Mouse (Mus musculus) myocyte (in vitro differentiated cells): Measurements from ENCODE around the gene Ccdc30. TPM values are rescaled to one million over a fixed set of nuclear protein-coding genes. Genes with fewer than 3 reads are reported as not detected.

Source experiments
- H3K27me3 ChIP-seq: one replicate; pipeline ENCODE4 v1.6.1; 2011; ENCODE audit not compliant: control insufficient read depth, insufficient read depth, insufficient read length
- H3K36me3 ChIP-seq: one replicate; pipeline ENCODE4 v1.6.1; 2011; ENCODE audit not compliant: control insufficient read depth, insufficient read depth
- H3K4me2 ChIP-seq: one replicate; pipeline ENCODE4 v1.6.1; 2011; ENCODE audit warnings: low read depth, control low read depth
- H3K4me3 ChIP-seq: one replicate; pipeline ENCODE4 v1.5.1; 2011; ENCODE audit warnings: mild to moderate bottlenecking, control low read depth, moderate library complexity
- H3K79me2 ChIP-seq: one replicate; pipeline ENCODE4 v1.6.1; 2011; ENCODE audit not compliant: control insufficient read depth, insufficient read depth
- H3ac ChIP-seq: one replicate; pipeline ENCODE4 v1.6.1; 2011; ENCODE audit not compliant: control insufficient read depth, insufficient read length
- CEBPB ChIP-seq: IDR thresholded peaks from 2 replicates; pipeline ENCODE4 v1.6.1; 2011; ENCODE audit warnings: mild to moderate bottlenecking, moderate library complexity; ENCODE audit not compliant: poor library complexity, insufficient read depth, severe bottlenecking
- E2F4 ChIP-seq: IDR thresholded peaks from one replicate; pipeline ENCODE4 v1.6.1; 2011; ENCODE audit warnings: mild to moderate bottlenecking, control low read depth, moderate library complexity; ENCODE audit not compliant: insufficient read depth
- MAX ChIP-seq: IDR thresholded peaks from one replicate; pipeline ENCODE4 v1.6.1; 2011; ENCODE audit warnings: low read depth, mild to moderate bottlenecking, control low read depth
- MYOD1 ChIP-seq, 3 experiments: IDR thresholded peaks; one replicate each; pipeline ENCODE4 v1.6.1; 2011; ENCODE audit warnings: control low read depth in 2 of 3, low read depth in 2 of 3, mild to moderate bottlenecking in 2 of 3, moderate library complexity in 1 of 3; ENCODE audit not compliant: insufficient read length in 2 of 3, control insufficient read depth in 1 of 3
- MYOG ChIP-seq, 3 experiments: IDR thresholded peaks; one replicate each; pipeline ENCODE4 v1.6.1; 2011; ENCODE audit warnings: control low read depth in 2 of 3, low read depth in 2 of 3, mild to moderate bottlenecking in 2 of 3; ENCODE audit not compliant: insufficient read length in 2 of 3, control insufficient read depth in 1 of 3, insufficient read depth in 1 of 3
- POLR2A ChIP-seq: IDR thresholded peaks from one replicate; pipeline ENCODE4 v1.6.1; 2011; ENCODE audit warnings: low read depth, mild to moderate bottlenecking, control low read depth, moderate library complexity; ENCODE audit not compliant: insufficient read length
- POLR2AphosphoS2 ChIP-seq: IDR thresholded peaks from one replicate; pipeline ENCODE4 v1.6.1; 2011; ENCODE audit warnings: low read depth, control low read depth; ENCODE audit not compliant: insufficient read length
- REST ChIP-seq: IDR thresholded peaks from one replicate; pipeline ENCODE4 v1.6.1; 2011; ENCODE audit warnings: mild to moderate bottlenecking, control low read depth, moderate library complexity; ENCODE audit not compliant: insufficient read depth, insufficient read length
- SRF ChIP-seq: IDR thresholded peaks from one replicate; pipeline ENCODE4 v1.6.1; 2011; ENCODE audit warnings: low read depth; ENCODE audit not compliant: control insufficient read depth, insufficient read length
- TCF12 ChIP-seq: IDR thresholded peaks from one replicate; pipeline ENCODE4 v1.6.1; 2011; ENCODE audit warnings: mild to moderate bottlenecking, control low read depth; ENCODE audit not compliant: poor library complexity, insufficient read depth, severe bottlenecking
- TCF3 ChIP-seq: IDR thresholded peaks from one replicate; pipeline ENCODE4 v1.6.1; 2011; ENCODE audit warnings: low read depth, control low read depth; ENCODE audit not compliant: insufficient read length
- USF1 ChIP-seq: IDR thresholded peaks from one replicate; pipeline ENCODE4 v1.6.1; 2011; ENCODE audit warnings: low read depth, mild to moderate bottlenecking, control low read depth, moderate library complexity
- polyA plus RNA-seq: library from polyadenylated mRNA; unstranded; fragments of >200 nt; fragmentation: generic; extraction: Trizol; gene quantifications from one replicate; pipeline ENCODE4 v1.2.1, GENCODE M21; 2012; ENCODE audit warnings: missing spikeins

The Ccdc30 gene
- polyA plus RNA-seq, 1 experiment, result 0.17 TPM

DNA sequence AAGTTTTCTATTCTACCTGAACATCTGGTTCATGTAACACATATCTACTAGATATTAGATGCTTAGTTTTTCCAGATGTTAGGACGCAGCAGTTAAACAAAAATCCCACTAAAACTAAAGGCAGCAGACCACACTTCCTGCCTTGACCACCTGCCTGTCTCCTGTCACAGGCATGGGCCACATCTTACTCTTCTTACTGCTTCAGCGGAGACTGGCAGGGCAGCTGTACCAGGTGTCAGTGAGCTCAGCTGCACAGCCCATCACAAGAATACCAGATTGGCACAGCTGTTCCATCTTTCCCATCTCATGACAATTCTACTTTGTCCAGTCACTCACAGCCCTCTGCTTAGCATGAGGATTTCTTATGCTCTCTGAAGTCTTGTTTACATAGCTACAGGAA is 118.0 kb downstream of the Ccdc30 start:
- H3K79me2 ChIP-seq, result peaks cover 18% of the 10 kb centered on the region
- peak in 2 of 3 experiments; percentile 24 to 55 for TF ChIP-seq MYOD1 (IDR thresholded peaks at IDR 0.05; ENCODE audit: control insufficient read depth in 1 of 3, insufficient read length in 2 of 3, low read depth in 2 of 3)
- peak in 1 of 3 experiments; percentile 8 for TF ChIP-seq MYOG (IDR thresholded peaks at IDR 0.05; ENCODE audit: control insufficient read depth in 1 of 3, insufficient read depth in 1 of 3, insufficient read length in 2 of 3, low read depth in 2 of 3)
- TF ChIP-seq TCF12, result no peak
- no peak overlapping the region for H3K4me3 ChIP-seq
- H3K4me2 ChIP-seq, result no peak overlapping the region
- no peak overlapping the region for H3ac ChIP-seq
- no peaks in the 10 kb centered on the region for H3K36me3 ChIP-seq
- H3K27me3 ChIP-seq, result no peaks in the 10 kb centered on the region

DNA sequence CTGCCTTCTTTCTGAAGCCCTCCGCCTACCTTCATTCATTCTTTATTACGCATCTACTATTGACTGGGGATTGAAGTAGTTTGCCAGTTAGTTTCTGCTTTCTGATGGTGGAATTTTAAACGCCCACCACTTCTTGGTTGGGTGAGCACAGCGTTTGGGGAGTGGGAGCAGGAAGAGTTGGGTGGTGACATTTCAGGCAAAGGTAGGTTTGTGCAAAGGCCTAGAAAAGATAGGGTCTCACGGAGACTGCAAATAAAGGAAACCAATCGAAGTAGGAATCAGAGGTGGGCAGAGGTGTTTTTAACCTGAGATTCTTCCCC is 120.2 kb downstream of the Ccdc30 start:
- peaks cover 41% of the 10 kb centered on the region for H3K79me2 ChIP-seq
- H3K27me3 ChIP-seq, result no peaks in the 10 kb centered on the region
- H3K4me2 ChIP-seq, result peak overlapping the region; percentile 98
- peak overlapping the region; percentile 86 for H3K4me3 ChIP-seq
- H3K36me3 ChIP-seq, result peaks cover 10% of the 10 kb centered on the region
- H3ac ChIP-seq, result peak overlapping the region; percentile 99
- TF ChIP-seq POLR2A, result no peak
- TF ChIP-seq TCF12, result no peak
- TF ChIP-seq REST, result no peak
- TF ChIP-seq SRF, result no peak
- TF ChIP-seq POLR2AphosphoS2, result no peak
- no peak for TF ChIP-seq MAX
- no peak for TF ChIP-seq MYOG (IDR thresholded peaks at IDR 0.05; ENCODE audit: control insufficient read depth in 1 of 3, insufficient read depth in 1 of 3, insufficient read length in 2 of 3, low read depth in 2 of 3)
- TF ChIP-seq MYOD1 (IDR thresholded peaks at IDR 0.05; ENCODE audit: control insufficient read depth in 1 of 3, insufficient read length in 2 of 3, low read depth in 2 of 3), result no peak
- no peak for TF ChIP-seq E2F4
- no peak for TF ChIP-seq CEBPB
- no peak for TF ChIP-seq USF1
- TF ChIP-seq TCF3, result no peak

DNA sequence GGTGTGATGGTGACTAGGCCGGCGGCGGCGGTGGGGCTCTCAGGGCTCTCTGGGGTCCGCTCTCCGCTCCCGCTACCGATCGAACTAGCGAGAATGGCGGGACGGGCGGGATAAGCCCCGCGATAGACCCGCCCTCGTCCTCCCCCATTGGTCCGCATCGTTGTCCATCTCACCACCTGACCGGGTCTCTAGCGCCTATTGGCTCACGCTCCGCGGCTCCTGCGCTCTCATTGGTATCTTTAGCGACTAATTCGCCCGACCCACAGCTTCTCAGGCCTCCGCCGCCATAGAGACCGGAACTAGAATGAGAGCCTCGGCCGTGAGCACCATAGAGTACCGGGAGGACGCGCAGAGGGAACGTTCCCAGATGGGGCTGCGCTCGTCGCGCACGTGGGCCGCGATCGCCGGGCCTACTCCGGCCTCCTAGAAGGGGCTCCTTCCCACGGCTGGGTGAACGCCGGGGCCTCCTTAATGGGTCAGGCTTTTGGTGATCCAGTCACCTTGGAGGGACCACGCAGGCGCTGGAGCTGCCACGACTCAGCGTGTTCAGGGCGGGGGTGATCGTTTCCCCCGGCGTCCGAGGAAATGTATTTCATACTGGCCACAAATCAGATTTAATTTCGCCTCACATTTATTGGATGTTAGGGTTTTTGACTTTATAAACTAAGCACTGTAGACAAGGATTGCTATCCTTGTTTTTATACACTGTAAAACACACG is 120.7 kb downstream of the Ccdc30 start, which contains the start of gene Ybx1:
Gene Ybx1, minus strand, starts transcription at position 190 of the 719 bp plus-strand sequence.
- TF ChIP-seq MYOG (IDR thresholded peaks at IDR 0.05; ENCODE audit: control insufficient read depth in 1 of 3, insufficient read depth in 1 of 3, insufficient read length in 2 of 3, low read depth in 2 of 3) (no peak), POLR2AphosphoS2 (peak; percentile 67), CEBPB (no peak), REST (peak; percentile 24), POLR2A (peak; percentile 74), TCF12 (no peak), USF1 (peak; percentile 91), E2F4 (peak; percentile 61), SRF (no peak), MYOD1 (IDR thresholded peaks at IDR 0.05; ENCODE audit: control insufficient read depth in 1 of 3, insufficient read length in 2 of 3, low read depth in 2 of 3) (no peak), MAX (peak; percentile 12), TCF3 (no peak)
- Histone ChIP-seq H3K36me3 (peaks cover 16% of the 10 kb centered on the region), H3K27me3 (no peaks in the 10 kb centered on the region), H3K4me3 (peak within 1 kb of the TSS; percentile 86), H3ac (peak within 1 kb of the TSS; percentile 99), H3K4me2 (peak within 1 kb of the TSS; percentile 98), H3K79me2 (peaks cover 46% of the 10 kb centered on the region)

DNA sequence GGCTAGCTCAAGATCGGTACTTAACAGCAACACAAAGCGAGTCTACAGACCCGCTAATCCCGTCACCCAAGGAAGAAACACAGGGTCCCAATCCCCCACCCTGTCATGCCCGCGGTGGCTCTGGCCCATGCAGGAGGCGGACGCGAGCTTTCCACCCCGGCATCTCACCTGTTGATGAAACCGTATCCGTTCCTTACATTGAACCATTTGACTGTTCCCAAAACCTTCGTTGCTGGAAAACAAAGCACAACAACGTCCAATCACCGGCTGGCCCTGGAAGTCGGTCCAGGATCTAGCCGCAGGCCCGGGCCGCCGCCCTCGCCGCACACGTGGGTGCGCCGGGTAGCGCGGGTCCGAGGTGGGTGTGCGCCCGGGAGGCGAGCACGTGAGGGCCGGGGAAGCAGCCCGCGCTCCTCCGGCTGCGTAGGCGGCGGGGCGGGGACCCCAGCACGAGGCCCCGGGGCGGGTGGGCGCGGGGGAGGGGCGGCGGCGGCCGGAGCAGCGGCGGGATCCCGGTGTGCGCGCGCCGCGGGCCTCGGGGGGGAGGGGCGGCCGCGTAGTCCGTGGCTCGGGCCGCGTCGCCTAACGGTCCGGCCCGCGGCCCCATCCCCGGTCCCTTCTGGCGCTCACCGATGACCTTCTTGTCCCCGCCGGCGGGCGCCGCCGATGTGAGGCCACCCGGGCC is 121.6 kb downstream of the Ccdc30 start:
- Histone ChIP-seq H3K79me2 (peaks cover 54% of the 10 kb centered on the region), H3K4me3 (peak overlapping the region; percentile 86), H3ac (peak overlapping the region; percentile 99), H3K36me3 (peaks cover 16% of the 10 kb centered on the region), H3K4me2 (peak overlapping the region; percentile 92), H3K27me3 (no peaks in the 10 kb centered on the region)
- TF ChIP-seq USF1 (no peak), POLR2A (peak; percentile 42), CEBPB (no peak), POLR2AphosphoS2 (peak; percentile 58)

DNA sequence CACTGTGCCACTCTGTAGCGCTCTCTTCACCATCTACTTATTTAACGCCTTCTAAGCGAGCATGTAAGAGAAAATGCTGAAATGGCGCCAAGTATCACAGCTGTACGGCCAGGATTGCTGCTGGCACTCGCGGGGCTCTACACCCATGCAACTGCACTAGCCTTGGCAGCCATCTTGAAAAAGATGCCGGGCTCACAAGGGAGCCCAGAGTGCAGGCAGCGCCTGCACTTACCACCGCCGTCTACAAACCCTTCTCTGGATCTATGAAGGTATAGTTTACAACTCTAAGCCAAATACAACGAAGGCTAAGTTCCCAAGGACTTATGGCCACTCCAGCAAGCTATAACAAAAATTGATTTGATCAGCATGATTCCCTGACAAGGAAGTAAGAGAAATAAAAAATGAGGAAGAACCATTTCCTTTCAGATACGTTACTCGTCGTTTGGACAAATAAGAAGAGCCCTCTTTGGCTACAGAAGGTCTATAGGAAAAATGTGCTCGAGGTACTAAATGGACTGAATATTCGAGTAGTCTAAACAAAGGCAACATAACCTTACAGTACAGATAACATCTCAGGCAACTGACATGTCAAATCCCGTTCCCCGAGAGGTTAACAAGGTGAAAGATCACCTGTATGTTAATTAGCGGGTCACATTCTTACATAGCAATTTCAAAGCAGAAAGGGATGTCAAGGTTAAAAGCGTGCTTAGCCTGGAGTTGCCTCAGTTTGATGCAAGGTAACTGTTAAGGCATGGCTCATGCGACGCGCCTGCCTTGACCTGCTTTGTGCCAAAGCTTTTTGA is 122.3 kb downstream of the Ccdc30 start:
- Histone ChIP-seq H3K27me3 (no peaks in the 10 kb centered on the region), H3K36me3 (peaks cover 16% of the 10 kb centered on the region), H3K79me2 (peaks cover 61% of the 10 kb centered on the region), H3ac (peak overlapping the region; percentile 99), H3K4me3 (peak overlapping the region; percentile 86), H3K4me2 (peak overlapping the region; percentile 92)
- TF ChIP-seq POLR2A (no peak), SRF (no peak), E2F4 (no peak), REST (no peak), MYOD1 (IDR thresholded peaks at IDR 0.05; ENCODE audit: control insufficient read depth in 1 of 3, insufficient read length in 2 of 3, low read depth in 2 of 3) (no peak), TCF3 (no peak), TCF12 (no peak), USF1 (no peak), MAX (no peak), CEBPB (no peak), POLR2AphosphoS2 (peak; percentile 15), MYOG (IDR thresholded peaks at IDR 0.05; ENCODE audit: control insufficient read depth in 1 of 3, insufficient read depth in 1 of 3, insufficient read length in 2 of 3, low read depth in 2 of 3) (peak in 2 of 3 experiments; percentile 14 to 43)
